Mouse (Mus musculus): ENCODE data around the gene Smpd2. TPM values are rescaled to one million over a fixed set of nuclear protein-coding genes. Genes with fewer than 3 reads are reported as not detected.
"Not testable (repeated sequence)": the region's sequence is repeated elsewhere in the genome, so short reads cannot be mapped to it uniquely, and the experiment has no call there.

Smpd2 gene
- polyA plus RNA-seq, 1 experiment from 2014 or later = 64.7 TPM

DNA sequence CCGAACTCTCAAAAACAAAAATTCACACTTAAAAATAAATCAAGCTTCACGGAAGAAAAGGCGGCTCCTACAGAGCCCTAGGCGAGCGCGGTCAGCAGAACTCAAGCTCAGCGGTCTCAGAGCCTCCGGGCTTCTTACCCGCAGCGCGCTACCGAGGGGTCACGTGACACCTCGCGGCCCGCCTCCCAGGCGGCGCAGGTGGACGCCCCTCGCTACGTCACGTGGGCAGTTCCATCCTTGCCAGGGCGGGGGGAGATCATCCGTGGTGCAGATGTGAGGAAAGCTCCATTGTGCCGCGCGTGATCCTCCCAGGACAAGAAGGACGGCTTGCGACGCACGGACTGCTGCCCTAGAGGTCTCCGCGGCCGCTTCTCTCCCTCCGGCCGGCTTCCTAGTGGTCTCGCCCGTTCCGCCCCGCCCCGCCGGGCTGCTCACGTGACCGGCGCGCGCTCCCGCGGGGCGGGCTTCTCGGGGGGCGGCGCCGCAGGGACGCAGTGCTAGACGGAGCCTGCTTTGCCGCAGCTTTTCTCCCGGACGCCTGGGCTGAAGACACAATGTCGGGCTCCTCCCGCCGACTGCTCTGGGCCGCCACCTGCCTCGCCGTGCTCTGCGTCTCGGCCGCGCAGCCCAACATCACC, 28.9 kb upstream of the Smpd2 start, which contains the start of gene Cd164:
TSS of gene Cd164 (plus strand) at position 434 of the 638 bp plus-strand sequence.
- no peaks in the 10 kb centered on the region for H3K9me3 ChIP-seq
- ATAC-seq (ENCODE audit: insufficient number of reproducible peaks, insufficient read depth, low FRiP score, low TSS enrichment, low read depth) = peak; percentile 94
- peak within 1 kb of the TSS; percentile 95 for H3K9ac ChIP-seq (replicated peaks)
- H3K4me1 ChIP-seq (replicated peaks) = peaks cover 24% of the 10 kb centered on the region
- WGBS = under 1% methylated on average over 69 of the region's 69 CpGs
- H3K27ac ChIP-seq = peak within 1 kb of the TSS; percentile 97
- no peaks in the 10 kb centered on the region for H3K27me3 ChIP-seq
- H3K36me3 ChIP-seq = peaks cover 12% of the 10 kb centered on the region
- peak within 1 kb of the TSS; percentile 91 for H3K4me3 ChIP-seq (replicated peaks)
- H3K4me2 ChIP-seq = peak within 1 kb of the TSS; percentile 78

GRCm38 (mm10) chr10:41518508-41518980, 28.4 kb upstream of the Smpd2 start:
- ATAC-seq (ENCODE audit: insufficient number of reproducible peaks, insufficient read depth, low FRiP score, low TSS enrichment, low read depth) = peak; percentile 73
- Histone ChIP-seq H3K9me3 (no peaks in the 10 kb centered on the region), H3K4me2 (peak overlapping the region; percentile 78), H3K4me3 (replicated peaks) (peak overlapping the region; percentile 91), H3K36me3 (peaks cover 6% of the 10 kb centered on the region), H3K27ac (peak overlapping the region; percentile 97), H3K9ac (replicated peaks) (peak overlapping the region; percentile 95), H3K27me3 (no peaks in the 10 kb centered on the region), H3K4me1 (replicated peaks) (peaks cover 24% of the 10 kb centered on the region)
- WGBS = under 1% methylated on average over 23 of the region's 23 CpGs

DNA sequence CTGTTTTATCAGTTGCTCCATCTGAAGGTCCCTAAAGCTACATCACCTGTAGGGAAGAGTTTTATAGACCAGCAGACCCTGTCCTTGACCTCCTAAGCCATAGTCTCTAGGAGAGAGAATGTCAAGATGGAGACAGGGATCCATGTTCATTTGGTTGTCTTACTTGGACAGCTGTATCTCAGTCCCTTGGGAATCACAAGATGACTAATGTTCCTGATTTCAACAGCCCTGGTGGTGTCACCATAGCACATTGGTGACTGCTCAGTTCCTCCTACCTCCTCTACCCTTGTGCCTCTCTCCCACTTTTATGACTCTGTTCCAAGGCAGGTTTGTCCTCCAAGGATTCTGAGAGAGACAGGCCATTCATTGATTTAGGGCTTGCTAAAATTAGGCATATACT, 24.8 kb upstream of the Smpd2 start:
- Histone ChIP-seq H3K36me3 (no peaks in the 10 kb centered on the region), H3K9me3 (no peaks in the 10 kb centered on the region), H3K9ac (replicated peaks) (no peak overlapping the region), H3K4me3 (replicated peaks) (no peak overlapping the region), H3K4me2 (no peak overlapping the region), H3K27ac (no peak overlapping the region), H3K27me3 (no peaks in the 10 kb centered on the region), H3K4me1 (replicated peaks) (no peaks in the 10 kb centered on the region)
- no peak for ATAC-seq (ENCODE audit: insufficient number of reproducible peaks, insufficient read depth, low FRiP score, low TSS enrichment, low read depth)

GRCm38 (mm10) chr10:41514301-41514700, 24.1 kb upstream of the Smpd2 start:
- no peak overlapping the region for H3K4me3 ChIP-seq (replicated peaks)
- no peak overlapping the region for H3K27ac ChIP-seq
- H3K9me3 ChIP-seq = no peaks in the 10 kb centered on the region
- no peak overlapping the region for H3K9ac ChIP-seq (replicated peaks)
- 78% methylated on average over 4 of the region's 4 CpGs for WGBS
- no peaks in the 10 kb centered on the region for H3K36me3 ChIP-seq
- H3K4me2 ChIP-seq = no peak overlapping the region
- H3K4me1 ChIP-seq (replicated peaks) = no peaks in the 10 kb centered on the region
- no peak for ATAC-seq (ENCODE audit: insufficient number of reproducible peaks, insufficient read depth, low FRiP score, low TSS enrichment, low read depth)
- H3K27me3 ChIP-seq = no peaks in the 10 kb centered on the region

DNA sequence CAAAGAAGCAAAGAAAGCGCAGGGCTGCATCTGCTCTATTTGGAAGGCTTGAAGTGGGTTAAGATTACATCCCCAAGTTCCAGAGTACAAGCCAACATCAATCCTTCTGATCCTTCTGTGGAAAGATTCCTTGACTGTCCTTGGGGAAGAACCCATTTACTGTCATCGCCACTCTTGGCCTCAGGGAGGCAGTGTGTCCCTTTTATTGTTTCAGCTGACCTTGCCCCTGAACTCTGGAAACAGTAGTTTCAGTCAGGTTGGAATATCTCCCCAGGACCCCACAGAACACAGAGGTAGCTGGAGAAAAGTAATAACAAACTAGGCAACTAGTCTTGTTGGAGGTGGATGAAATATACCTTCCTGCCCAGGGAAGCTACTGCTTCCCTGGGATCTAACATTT, 19.0 kb upstream of the Smpd2 start:
- Histone ChIP-seq H3K4me3 (replicated peaks) (no peak overlapping the region), H3K4me2 (no peak overlapping the region), H3K4me1 (replicated peaks) (no peaks in the 10 kb centered on the region), H3K27me3 (no peaks in the 10 kb centered on the region), H3K9ac (replicated peaks) (no peak overlapping the region), H3K27ac (no peak overlapping the region), H3K9me3 (no peaks in the 10 kb centered on the region), H3K36me3 (no peaks in the 10 kb centered on the region)
- 41% methylated on average over 2 of the region's 2 CpGs for WGBS
- ATAC-seq (ENCODE audit: insufficient number of reproducible peaks, insufficient read depth, low FRiP score, low TSS enrichment, low read depth) = no peak

DNA sequence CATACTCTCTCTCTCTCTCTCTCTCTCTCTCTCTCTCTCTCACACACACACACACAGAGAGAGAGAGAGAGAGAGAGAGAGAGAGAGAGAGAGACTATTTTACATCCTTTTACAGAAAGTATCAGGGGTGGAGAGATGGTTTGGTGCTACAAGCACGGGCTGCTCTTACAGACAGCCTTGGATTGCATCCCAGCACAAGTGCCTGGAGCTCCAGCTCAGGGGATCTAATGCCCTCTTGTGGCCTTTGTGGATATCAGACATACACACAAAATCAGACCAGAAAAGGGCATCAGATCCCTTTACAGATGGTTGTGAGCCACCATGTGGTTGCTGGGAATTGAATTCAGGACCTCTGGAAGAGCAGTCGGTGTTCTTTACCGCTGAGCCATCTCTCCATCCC, 15.3 kb upstream of the Smpd2 start:
- 3% methylated on average over 3 of the region's 3 CpGs for WGBS
- not testable (repeated sequence) for ATAC-seq (ENCODE audit: insufficient number of reproducible peaks, insufficient read depth, low FRiP score, low TSS enrichment, low read depth); H3K27ac ChIP-seq; H3K9me3 ChIP-seq; H3K27me3 ChIP-seq; H3K4me1 ChIP-seq (replicated peaks); H3K36me3 ChIP-seq; H3K4me3 ChIP-seq (replicated peaks); H3K9ac ChIP-seq (replicated peaks); H3K4me2 ChIP-seq

DNA sequence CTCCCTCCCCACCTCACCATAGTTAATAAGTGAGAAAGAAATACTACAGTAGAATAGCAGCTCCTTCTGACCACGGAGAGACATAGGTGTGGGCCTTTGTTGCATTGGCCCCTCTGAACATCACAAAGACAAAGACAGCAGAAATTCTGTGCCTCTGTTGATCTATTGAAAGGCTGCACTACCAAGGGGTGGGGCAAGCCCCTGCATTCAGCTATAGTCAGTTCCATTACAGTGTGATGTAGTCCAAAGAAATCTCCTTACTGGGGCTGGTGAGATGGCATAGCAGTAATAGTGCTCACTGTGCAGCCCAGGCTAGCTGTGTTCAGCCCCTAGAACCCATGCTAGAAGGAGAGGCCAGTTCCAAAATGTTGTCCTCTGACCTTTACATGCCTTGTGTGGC, 14.8 kb upstream of the Smpd2 start:
- Histone ChIP-seq H3K36me3 (no peaks in the 10 kb centered on the region), H3K4me1 (replicated peaks) (no peaks in the 10 kb centered on the region), H3K9ac (replicated peaks) (no peak overlapping the region), H3K4me2 (no peak overlapping the region), H3K27me3 (no peaks in the 10 kb centered on the region), H3K27ac (no peak overlapping the region), H3K4me3 (replicated peaks) (no peak overlapping the region), H3K9me3 (no peaks in the 10 kb centered on the region)
- 92% methylated on average over 1 of the region's 1 CpGs for WGBS
- no peak for ATAC-seq (ENCODE audit: insufficient number of reproducible peaks, insufficient read depth, low FRiP score, low TSS enrichment, low read depth)

DNA sequence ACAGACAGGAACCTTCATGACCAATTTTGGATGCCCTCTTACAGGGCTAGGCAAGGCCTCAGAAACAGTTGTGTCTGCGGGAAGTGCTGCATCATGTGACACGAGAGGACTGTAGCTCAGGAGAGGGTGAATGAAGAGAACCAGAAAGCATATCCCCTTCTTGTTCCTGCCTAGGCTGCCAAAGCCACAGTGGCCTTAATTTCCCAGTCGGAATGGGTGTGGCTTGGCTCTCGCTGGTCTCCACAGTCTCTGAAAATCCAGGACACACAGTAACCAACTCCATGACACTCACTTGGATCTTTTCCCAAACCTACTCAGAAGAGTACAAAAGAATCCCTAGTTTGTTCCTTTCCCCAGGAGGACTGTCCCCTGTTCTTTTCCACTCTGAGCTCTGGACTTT, 10.8 kb upstream of the Smpd2 start:
- Histone ChIP-seq H3K4me1 (replicated peaks) (no peaks in the 10 kb centered on the region), H3K9ac (replicated peaks) (no peak overlapping the region), H3K9me3 (no peaks in the 10 kb centered on the region), H3K4me3 (replicated peaks) (no peak overlapping the region), H3K36me3 (no peaks in the 10 kb centered on the region), H3K27ac (no peak overlapping the region), H3K4me2 (no peak overlapping the region), H3K27me3 (no peaks in the 10 kb centered on the region)
- ATAC-seq (ENCODE audit: insufficient number of reproducible peaks, insufficient read depth, low FRiP score, low TSS enrichment, low read depth) = no peak
- WGBS = 76% methylated on average over 4 of the region's 4 CpGs

DNA sequence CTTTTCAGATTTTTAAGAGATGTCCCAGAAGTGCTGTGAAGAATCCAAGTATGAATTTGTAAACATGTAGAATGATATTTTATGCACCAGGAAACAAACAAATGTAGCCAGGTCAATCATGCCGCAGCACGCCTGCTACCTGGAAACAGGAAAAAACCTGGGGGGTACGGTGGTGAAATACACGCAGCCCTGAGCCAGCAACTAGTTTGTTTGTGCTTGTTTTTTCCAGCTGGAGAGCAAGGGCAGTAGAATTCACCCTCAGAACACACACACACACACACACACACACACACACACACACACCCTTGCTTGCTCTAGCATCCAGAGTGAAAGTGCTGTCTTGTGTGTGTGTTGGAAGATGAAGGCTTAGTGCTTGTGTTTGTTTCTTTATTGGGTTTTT, 942 bp upstream of the Smpd2 start:
- WGBS = 44% methylated on average over 4 of the region's 4 CpGs
- peaks cover 26% of the 10 kb centered on the region for H3K36me3 ChIP-seq
- no peak overlapping the region for H3K4me3 ChIP-seq (replicated peaks)
- H3K27me3 ChIP-seq = no peaks in the 10 kb centered on the region
- ATAC-seq (ENCODE audit: insufficient number of reproducible peaks, insufficient read depth, low FRiP score, low TSS enrichment, low read depth) = no peak
- H3K27ac ChIP-seq = no peak overlapping the region
- peaks cover 18% of the 10 kb centered on the region for H3K4me1 ChIP-seq (replicated peaks)
- no peak overlapping the region; the same call in 1 of the 2 replicates for H3K4me2 ChIP-seq
- H3K9ac ChIP-seq (replicated peaks) = no peak overlapping the region
- no peaks in the 10 kb centered on the region for H3K9me3 ChIP-seq

DNA sequence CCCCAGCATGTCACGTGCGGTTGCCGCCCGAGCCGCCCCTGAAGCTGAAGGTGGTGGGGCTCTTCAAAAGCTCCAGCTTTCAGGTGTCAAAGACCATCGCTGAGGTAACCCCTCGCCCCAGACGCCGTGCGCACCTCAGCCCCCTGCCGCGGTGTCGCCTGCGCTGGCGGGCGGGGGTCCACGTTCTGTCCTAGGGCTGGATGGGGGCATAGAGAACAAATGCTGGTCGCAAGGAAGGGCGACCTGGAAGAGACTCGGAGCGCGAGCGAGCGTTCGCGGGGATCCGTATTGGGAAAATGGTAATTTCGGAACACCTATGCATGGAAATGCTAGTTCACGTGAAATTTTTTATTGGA, 327 bp upstream of the Smpd2 start:
- H3K4me2 ChIP-seq = peak overlapping the region; percentile 98
- H3K9me3 ChIP-seq = no peaks in the 10 kb centered on the region
- H3K4me1 ChIP-seq (replicated peaks) = peaks cover 18% of the 10 kb centered on the region
- peak; percentile 43; the same call in 1 of the 2 replicates for ATAC-seq (ENCODE audit: insufficient number of reproducible peaks, insufficient read depth, low FRiP score, low TSS enrichment, low read depth)
- WGBS = 1% methylated on average over 29 of the region's 29 CpGs
- H3K27me3 ChIP-seq = no peaks in the 10 kb centered on the region
- peaks cover 32% of the 10 kb centered on the region for H3K36me3 ChIP-seq
- peak overlapping the region; percentile 54 for H3K27ac ChIP-seq
- H3K4me3 ChIP-seq (replicated peaks) = peak overlapping the region; percentile 56
- peak overlapping the region; percentile 73 for H3K9ac ChIP-seq (replicated peaks)

GRCm38 (mm10) chr10:41489294-41489693, 875 bp downstream of the Smpd2 start:
- H3K27me3 ChIP-seq = no peaks in the 10 kb centered on the region
- H3K4me2 ChIP-seq = peak overlapping the region; percentile 98
- no peak for ATAC-seq (ENCODE audit: insufficient number of reproducible peaks, insufficient read depth, low FRiP score, low TSS enrichment, low read depth)
- H3K27ac ChIP-seq = peak overlapping the region; percentile 85; the same call in 1 of the 2 replicates
- 23% methylated on average over 8 of the region's 8 CpGs for WGBS
- H3K4me3 ChIP-seq (replicated peaks) = peak overlapping the region; percentile 56
- peaks cover 44% of the 10 kb centered on the region for H3K36me3 ChIP-seq
- no peaks in the 10 kb centered on the region for H3K9me3 ChIP-seq
- H3K4me1 ChIP-seq (replicated peaks) = peaks cover 18% of the 10 kb centered on the region
- H3K9ac ChIP-seq (replicated peaks) = peak overlapping the region; percentile 73

- Histone ChIP-seq H3K4me2 (peak overlapping the region; percentile 98), H3K27ac (no peak overlapping the region), H3K36me3 (peaks cover 48% of the 10 kb centered on the region), H3K27me3 (no peaks in the 10 kb centered on the region), H3K4me1 (replicated peaks) (peaks cover 18% of the 10 kb centered on the region), H3K9me3 (no peaks in the 10 kb centered on the region), H3K9ac (replicated peaks) (peak overlapping the region; percentile 73), H3K4me3 (replicated peaks) (peak overlapping the region; percentile 56)
- ATAC-seq (ENCODE audit: insufficient number of reproducible peaks, insufficient read depth, low FRiP score, low TSS enrichment, low read depth) = no peak
- 55% methylated on average over 7 of the region's 7 CpGs for WGBS
These were observed 1.3 kb downstream of the Smpd2 start for GRCm38 (mm10) chr10:41488877-41489276.

All from limb, embryonic 12.5 days (tissue).